Mouse (Mus musculus): Measurements from ENCODE around the gene Fyn. TPM values are rescaled to one million over a fixed set of nuclear protein-coding genes. Genes with fewer than 3 reads are reported as not detected.

The Fyn gene
- total RNA-seq, 2 experiments from 2014 or later: 5.1 to 7.7 TPM

- ATAC-seq (replicated peaks; ENCODE audit: poor library complexity): peak; percentile 64
These were observed 66.2 kb downstream of the Fyn start for GRCm38 (mm10) chr10:39434758-39435448.

DNA sequence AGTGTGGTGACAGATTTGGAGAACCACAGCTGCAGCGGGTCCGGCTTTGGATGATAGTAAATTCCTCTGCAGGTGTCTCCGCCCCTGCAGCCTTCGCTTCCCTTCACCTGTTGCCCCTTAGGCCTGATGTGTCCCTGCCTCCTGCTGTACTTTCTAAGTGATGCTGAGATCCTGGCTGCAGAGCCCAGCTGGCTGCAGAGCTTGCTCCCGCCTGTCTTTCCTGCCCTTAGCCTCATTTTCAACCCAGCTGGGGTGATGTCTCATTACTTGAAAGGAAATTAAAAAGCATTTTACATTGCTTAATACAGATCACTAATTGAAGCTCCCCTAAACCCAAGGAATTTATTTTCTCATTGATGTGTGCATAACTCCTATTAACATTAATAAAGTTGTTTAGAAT, 70.2 kb downstream of the Fyn start:
- ATAC-seq (replicated peaks; ENCODE audit: poor library complexity): no peak

DNA sequence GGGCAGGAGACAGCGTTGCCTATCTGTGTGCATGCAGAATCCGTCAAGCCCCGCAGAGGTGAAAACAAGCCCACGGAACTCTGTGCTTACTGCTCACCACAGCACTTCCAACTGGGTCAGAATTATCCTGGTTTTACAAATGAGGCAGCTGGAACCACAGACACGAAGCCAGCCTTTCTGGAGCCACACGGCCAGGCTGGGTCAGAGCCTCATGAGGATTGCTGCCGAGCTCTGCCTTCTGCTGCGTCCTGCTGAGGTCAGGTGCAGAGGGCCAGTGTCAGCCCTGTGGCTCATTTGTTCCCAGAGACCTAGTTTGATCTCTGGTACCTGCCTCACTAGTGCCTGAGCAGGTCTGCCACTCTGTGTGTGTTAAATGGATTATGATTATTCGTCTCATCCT, 71.9 kb downstream of the Fyn start:
- ATAC-seq (replicated peaks; ENCODE audit: poor library complexity): no peak

GRCm38 (mm10) chr10:39441636-39442035, 73.0 kb downstream of the Fyn start:
- no peak for ATAC-seq (replicated peaks; ENCODE audit: poor library complexity)

DNA sequence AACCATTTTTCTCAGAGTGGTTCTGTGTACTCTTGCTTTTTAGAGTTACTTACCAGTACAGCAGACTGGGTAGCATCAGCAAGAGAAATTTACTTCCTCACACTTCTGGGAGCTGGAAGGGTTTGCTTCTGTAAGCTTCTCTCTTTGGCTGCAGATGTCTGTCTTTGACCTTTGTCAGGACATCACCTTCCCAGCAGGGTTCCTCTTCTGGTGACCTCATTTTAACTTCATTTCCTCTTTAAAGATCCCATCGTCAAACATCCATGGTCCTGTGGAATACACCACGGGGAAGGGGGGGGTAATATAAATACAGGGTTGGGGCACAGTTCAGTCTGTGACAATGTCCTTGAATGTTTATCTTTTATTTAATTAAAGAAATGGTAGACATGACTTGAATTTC, 74.5 kb downstream of the Fyn start:
- peak; percentile 26 for ATAC-seq (replicated peaks; ENCODE audit: poor library complexity)

GRCm38 (mm10) chr10:39443947-39444346, 75.3 kb downstream of the Fyn start:
- peak; percentile 72 for ATAC-seq (replicated peaks; ENCODE audit: poor library complexity)

DNA sequence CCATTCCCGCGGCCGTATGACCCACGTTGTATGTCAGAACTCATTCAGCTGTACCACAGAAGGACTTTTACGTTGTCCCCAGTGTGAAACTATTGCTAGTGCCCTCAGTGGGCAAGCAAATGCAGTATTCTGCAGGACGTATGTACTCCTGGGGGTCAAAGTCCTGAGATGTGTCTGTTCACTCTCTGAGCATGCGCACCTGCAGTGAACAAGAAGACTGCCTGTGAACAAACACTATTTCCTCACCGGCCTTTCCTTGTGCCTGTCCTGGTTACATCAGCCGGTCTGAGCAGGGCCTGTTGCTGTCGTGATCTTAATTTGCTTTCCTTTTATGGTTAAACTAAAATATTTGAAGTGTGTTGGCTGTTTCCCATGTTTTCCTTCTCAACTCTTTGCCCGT, 77.2 kb downstream of the Fyn start:
- ATAC-seq (replicated peaks; ENCODE audit: poor library complexity): no peak

GRCm38 (mm10) chr10:39446706-39447105, 78.1 kb downstream of the Fyn start:
- ATAC-seq (replicated peaks; ENCODE audit: poor library complexity): no peak

GRCm38 (mm10) chr10:39449179-39449578, 80.5 kb downstream of the Fyn start:
- peak; percentile 34 for ATAC-seq (replicated peaks; ENCODE audit: poor library complexity)

DNA sequence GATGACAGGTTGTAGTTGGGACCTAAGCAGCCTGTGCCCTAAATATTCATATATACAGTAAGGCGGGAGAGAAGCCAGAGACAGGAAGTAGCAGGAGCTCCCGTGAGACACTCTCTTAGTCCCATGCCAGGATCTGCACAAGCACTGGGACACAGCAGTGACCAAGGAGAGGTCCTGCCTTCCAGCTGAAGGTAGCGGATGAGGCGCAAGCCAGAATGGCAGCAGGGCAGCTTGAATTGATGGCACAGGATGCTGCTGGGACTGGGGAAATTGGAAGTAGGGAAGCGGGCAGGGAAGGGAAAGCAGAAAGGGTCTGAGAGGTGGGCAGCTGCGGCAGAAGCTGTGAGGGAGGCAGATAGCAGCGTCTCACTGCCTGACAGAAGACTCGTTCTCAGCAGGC, 81.7 kb downstream of the Fyn start:
- no peak for ATAC-seq (replicated peaks; ENCODE audit: poor library complexity)

GRCm38 (mm10) chr10:39451065-39451464, 82.4 kb downstream of the Fyn start:
- ATAC-seq (replicated peaks; ENCODE audit: poor library complexity): peak; percentile 47

- ATAC-seq (replicated peaks; ENCODE audit: poor library complexity): no peak
These were observed 83.4 kb downstream of the Fyn start for GRCm38 (mm10) chr10:39451918-39452624.

DNA sequence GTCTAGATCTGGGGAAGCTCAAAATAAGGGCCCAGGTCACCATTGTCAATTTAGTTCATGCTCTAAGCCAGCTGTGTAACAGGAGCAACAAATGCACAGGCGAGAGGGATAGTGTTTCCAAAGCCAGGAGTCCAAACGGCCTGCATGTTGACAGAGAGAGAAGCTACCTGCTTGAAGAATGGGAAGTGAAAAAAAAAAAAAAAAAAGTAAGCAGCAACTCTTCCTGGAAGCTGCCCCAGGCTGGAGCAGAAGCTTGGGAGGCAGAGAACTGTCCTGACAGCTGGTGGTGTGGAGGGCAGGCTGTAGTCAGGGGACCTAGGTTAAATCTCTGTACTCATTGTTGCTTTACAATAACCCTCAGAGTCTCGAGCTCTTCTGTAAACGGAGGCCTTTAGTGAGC, 86.7 kb downstream of the Fyn start:
- no peak for ATAC-seq (replicated peaks; ENCODE audit: poor library complexity)

GRCm38 (mm10) chr10:39455857-39456620, 87.4 kb downstream of the Fyn start:
- ATAC-seq (replicated peaks; ENCODE audit: poor library complexity): peak; percentile 36

DNA sequence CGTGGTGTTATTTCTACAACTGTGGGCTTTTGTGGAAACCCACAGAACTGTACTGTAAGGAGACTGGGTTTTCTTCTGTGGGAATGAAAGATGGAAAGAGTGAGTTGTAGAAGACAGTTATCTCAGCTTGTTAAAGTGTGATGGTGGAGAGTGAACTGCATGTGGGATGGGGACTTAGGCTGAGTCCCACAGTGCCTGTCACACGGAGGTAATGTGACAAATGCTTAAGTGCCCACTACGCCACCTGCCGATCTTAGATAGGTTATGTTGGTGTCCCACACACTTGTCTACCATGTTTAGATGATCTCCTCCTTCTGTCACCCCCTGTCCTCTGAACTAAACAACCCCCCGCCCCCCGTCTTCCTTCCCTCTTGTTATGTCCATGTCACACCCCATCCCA, 88.1 kb downstream of the Fyn start:
- no peak for ATAC-seq (replicated peaks; ENCODE audit: poor library complexity)

GRCm38 (mm10) chr10:39457281-39457680, 88.6 kb downstream of the Fyn start:
- ATAC-seq (replicated peaks; ENCODE audit: poor library complexity): no peak

DNA sequence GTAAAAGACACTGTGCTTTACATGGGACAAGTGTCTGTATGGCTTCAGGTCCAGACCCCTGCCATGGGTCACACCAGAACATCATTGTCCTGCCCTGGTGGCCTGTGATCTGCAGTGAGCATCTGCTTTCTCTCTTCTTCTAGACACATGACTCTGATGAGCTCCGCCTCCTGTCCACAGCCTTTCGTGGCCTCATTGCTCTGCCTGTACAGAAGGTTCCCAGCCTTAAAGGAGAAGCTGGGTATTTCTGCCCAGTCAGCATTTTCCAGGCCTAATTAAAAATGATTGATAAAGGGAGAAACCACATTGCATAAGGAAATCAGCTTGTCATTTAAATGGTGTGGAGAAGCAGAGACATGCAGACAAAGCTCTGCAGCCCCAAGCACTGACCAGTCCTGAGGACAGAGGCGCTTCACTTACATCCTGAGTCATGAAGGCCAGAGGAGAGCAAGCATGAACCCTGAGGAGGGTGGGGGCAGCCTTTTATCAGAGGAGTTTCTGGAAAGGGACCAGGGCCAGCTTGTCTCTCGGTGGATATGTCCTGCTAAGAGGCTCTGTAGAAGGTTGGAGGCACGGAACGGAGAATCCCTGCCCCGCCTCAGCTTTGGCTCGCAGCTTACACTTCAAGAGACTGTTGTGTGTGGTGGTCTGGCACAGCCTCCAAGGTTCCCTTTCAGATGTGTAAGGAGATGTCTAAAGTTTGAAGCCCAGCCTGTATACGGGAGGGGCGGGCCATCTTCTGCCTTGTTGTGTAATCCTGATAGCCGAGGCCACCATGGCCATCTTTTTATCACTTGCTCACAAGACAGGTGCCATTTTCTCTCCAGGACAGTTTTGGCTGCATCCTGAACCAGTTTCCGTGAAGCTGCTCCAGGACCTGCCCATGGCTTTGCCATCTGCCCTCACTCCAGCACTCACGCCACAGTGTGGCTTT, 90.4 kb downstream of the Fyn start:
- ATAC-seq (replicated peaks; ENCODE audit: poor library complexity): peak; percentile 41

DNA sequence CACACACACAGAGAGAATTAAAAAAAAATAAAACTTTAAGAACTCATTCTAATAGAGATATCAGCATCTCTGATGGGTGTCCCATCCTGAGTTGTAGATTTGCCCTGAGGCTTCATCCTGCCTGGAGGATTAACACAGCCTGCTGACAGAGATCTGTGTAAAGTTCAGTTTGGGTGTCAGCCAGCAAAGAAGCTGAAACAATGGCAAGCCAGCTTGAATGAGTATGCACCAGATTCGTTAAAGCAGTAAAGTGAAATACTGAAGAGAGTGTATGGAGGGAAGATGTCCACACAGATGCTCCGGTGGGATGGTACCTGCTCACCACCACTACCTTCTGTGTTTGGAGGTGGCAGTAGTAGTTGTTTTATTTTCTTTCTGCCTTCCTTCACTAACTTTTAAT, 92.0 kb downstream of the Fyn start:
- ATAC-seq (replicated peaks; ENCODE audit: poor library complexity): no peak

DNA sequence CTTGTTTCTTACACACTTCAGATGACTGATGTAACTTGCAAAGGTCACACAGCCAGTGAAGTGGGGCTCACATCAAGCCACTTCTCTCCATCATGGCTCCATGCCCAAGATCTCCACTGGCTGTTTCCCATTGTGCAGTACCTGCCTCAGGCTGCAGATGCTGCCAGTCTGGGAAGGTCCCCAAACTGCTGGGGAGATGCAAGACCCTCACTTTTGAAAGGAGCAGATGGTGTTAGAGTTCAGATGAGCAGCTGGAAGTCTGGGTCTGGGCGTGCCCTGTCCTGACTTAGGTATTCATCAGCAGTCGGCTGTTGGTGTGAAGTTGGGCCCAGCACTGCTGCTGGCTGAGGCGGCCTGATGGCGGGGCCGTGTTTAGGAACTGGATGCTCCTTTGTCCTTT, 93.3 kb downstream of the Fyn start:
- no peak for ATAC-seq (replicated peaks; ENCODE audit: poor library complexity)

DNA sequence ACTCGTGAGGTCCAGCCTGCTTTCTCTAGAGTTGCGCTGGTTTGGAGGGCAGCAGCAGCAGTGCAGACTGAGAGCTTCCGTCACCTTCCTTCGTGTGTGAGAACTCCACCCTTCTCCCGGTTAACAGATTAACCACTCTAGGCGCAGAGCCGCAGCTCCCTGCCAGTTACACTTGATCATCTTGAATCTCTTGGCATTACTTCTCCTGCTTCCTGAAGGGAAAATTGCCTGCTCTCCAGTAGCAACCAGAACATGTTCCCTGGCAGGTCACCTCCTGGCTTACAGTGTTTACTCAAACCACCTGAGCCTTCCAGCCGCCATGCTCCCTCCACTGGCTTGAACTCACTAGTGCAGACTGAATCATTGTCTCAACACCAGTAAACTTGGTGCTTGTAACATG, 94.1 kb downstream of the Fyn start:
- ATAC-seq (replicated peaks; ENCODE audit: poor library complexity): no peak

DNA sequence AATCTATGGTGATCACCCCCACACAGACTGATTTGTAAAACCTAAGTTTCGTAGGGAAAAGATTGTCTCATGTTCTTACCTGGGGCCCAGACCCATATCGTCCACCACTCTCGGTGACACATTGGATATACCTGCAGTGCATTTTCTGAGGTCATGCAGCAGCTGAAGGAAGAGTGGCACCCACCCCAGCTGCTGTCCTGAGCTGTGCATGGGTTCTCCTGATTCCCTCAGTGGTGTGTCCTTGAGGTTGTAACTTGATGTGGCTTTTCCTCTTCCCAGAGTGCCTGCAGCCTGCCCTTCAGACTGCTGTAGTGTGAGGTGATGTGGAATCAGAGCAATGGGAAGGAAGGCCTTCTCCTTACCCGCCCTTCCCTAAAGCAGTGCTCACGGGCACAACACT, 95.7 kb downstream of the Fyn start:
- no peak for ATAC-seq (replicated peaks; ENCODE audit: poor library complexity)
